Mouse (Mus musculus) kidney, embryonic 14.5 days (tissue): ENCODE results near the gene Ccdc125. TPM values are rescaled to one million over a fixed set of nuclear protein-coding genes. Genes with fewer than 3 reads are reported as not detected.
A peak's percentile ranks its signal among the peaks of the same experiment; 100 is the strongest.
"Not testable (repeated sequence)": the region's sequence is repeated elsewhere in the genome, so short reads cannot be mapped to it uniquely, and the experiment has no call there.

Experiments
- ATAC-seq: fragments of 200-750 bp; cut with Nextera tagmentation; 2 replicates; pipeline ENCODE4 v1.8.0; 2017; ENCODE audit warnings: moderate number of reproducible peaks, mild to moderate bottlenecking, moderate TSS enrichment, moderate library complexity; ENCODE audit not compliant: low FRiP score, low TSS enrichment
- H3K27ac ChIP-seq: fragments of 300-500 bp; sonication (generic); 2 replicates; pipeline ENCODE4 v1.5.1; 2014; ENCODE audit warnings: low read depth, mild to moderate bottlenecking, low read length, moderate library complexity, mixed read lengths
- H3K27me3 ChIP-seq: fragments of 300-500 bp; sonication (generic); 2 replicates; pipeline ENCODE4 v1.6.1; 2014; ENCODE audit warnings: mild to moderate bottlenecking, low read length; ENCODE audit not compliant: control insufficient read depth, insufficient read depth
- H3K36me3 ChIP-seq: fragments of 300-500 bp; sonication (generic); 2 replicates; pipeline ENCODE4 v1.6.1; 2014; ENCODE audit warnings: low read length, mixed read lengths; ENCODE audit not compliant: control insufficient read depth, insufficient read depth
- H3K4me1 ChIP-seq: fragments of 300-500 bp; sonication (generic); 2 replicates; pipeline ENCODE4 v1.6.1; 2014; ENCODE audit warnings: low read length, mixed read lengths; ENCODE audit not compliant: control insufficient read depth, insufficient read depth
- H3K4me2 ChIP-seq: fragments of 300-500 bp; sonication (generic); replicated peaks from 2 replicates; pipeline ENCODE4 v1.6.1; 2014; ENCODE audit warnings: low read depth, mild to moderate bottlenecking, low read length
- H3K4me3 ChIP-seq: fragments of 300-500 bp; sonication (generic); 2 replicates; pipeline ENCODE4 v1.5.1; 2014; ENCODE audit warnings: mild to moderate bottlenecking, low read length
- H3K9ac ChIP-seq: fragments of 300-500 bp; sonication (generic); 2 replicates; pipeline ENCODE4 v1.6.1; 2014; ENCODE audit warnings: low read depth, mild to moderate bottlenecking, low read length, moderate library complexity
- H3K9me3 ChIP-seq: fragments of 300-500 bp; sonication (generic); 2 replicates; pipeline ENCODE4 v1.6.1; 2016; ENCODE audit warnings: low read length; ENCODE audit not compliant: control insufficient read depth
- WGBS: fragments of 180-500 bp; shearing (Covaris S2); extraction: QIAGEN DNeasy Blood & Tissue Kit; methylation state at CpG from one replicate; pipeline ENCODE4 v1.1.7; 2014; 5-methylcytosine and 5-hydroxymethylcytosine counted together
- polyA plus RNA-seq: library from polyadenylated mRNA; unstranded; fragments of >200 nt; fragmentation: Nextera tagmentation; extraction: Ambion mirVana; gene quantifications from 2 replicates; pipeline ENCODE4 v1.2.1, GENCODE M21; 2014

The Ccdc125 gene
- polyA plus RNA-seq, 1 experiment from 2014 or later = 6.8 TPM

DNA sequence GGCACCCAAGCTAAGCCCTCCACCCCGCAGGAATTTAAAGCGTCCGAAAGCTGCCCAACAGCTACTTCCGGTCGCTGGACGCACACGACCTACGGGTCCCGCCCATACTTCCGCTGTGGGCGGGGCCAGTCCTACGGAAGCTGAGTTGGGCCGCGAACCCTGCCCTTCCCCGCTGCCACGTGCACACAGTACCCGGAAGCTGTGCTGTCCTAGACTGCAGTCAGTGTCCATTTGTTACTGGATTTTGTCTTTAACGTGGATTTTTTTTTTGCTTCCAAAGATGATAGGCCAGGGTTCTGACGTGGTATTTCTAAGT lies 61.3 kb downstream of the Ccdc125 start, which contains the start of gene Cdk7:
Cdk7 (minus strand) TSS at position 79 of the 316 bp plus-strand sequence.
- Histone ChIP-seq H3K4me2 (peak within 1 kb of the TSS; percentile 67), H3K27me3 (no peaks in the 10 kb centered on the region), H3K9me3 (no peaks in the 10 kb centered on the region), H3K9ac (peak within 1 kb of the TSS; percentile 95), H3K4me3 (peak within 1 kb of the TSS; percentile 83), H3K36me3 (peaks cover 20% of the 10 kb centered on the region), H3K4me1 (peaks cover 8% of the 10 kb centered on the region), H3K27ac (peak within 1 kb of the TSS; percentile 97)
- peak; percentile 98 for ATAC-seq
- 0% methylated on average over 19 of the region's 19 CpGs for WGBS

DNA sequence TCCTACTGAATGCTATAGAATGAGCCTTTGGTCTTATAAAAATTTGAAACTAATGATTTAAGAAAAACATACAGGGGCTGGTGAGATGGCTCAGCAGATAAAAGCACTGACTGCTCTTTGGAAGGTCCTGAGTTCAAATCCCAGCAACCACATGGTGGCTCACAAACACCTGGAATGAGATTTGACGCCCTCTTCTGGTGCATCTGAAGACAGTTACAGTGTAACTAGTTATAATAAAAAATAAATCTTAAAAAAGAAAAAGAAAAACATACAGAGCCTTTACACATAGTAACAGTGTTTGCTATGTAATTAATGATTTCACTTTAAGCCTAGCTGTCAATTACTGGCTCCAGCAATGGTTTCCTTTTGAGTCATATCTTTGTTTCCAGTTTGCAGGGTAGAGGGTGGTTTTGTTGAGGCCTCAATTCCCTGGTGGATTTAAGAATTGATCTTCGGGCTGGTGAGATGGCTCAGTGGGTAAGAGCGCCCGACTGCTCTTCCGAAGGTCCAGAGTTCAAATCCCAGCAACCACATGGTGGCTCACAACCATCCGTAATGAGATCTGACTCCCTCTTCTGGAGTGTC lies 62.0 kb downstream of the Ccdc125 start:
- Histone ChIP-seq H3K4me2 (peak overlapping the region; percentile 46; the same call in 1 of the 2 replicates), H3K4me3 (peak overlapping the region; percentile 83; the same call in 1 of the 2 replicates), H3K36me3 (peaks cover 20% of the 10 kb centered on the region)
- not testable (repeated sequence) for H3K27me3 ChIP-seq, H3K9me3 ChIP-seq, ATAC-seq, H3K4me1 ChIP-seq, H3K27ac ChIP-seq, H3K9ac ChIP-seq
- 95% methylated on average over 5 of the region's 6 CpGs for WGBS

DNA sequence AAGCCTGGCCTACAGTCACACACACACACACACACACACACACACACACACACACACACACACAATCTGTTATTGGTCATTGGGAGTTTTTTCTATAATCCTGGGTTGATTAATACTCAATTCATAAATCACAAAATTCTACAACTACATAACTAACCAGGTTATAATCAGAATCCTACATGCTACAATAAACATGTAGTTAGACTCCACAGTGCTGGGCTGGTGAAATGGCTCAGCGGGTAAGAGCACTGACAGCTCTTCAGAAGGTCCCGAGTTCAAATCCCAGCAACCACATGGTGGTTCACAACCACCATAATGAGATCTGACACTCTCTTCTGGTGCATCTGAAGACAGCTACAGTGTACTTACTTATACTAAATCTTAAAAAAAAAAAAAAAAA lies 63.2 kb downstream of the Ccdc125 start:
- H3K4me3 ChIP-seq = no peak overlapping the region
- no peaks in the 10 kb centered on the region for H3K9me3 ChIP-seq
- H3K4me1 ChIP-seq = peaks cover 8% of the 10 kb centered on the region
- H3K27ac ChIP-seq = no peak overlapping the region
- WGBS = 96% methylated on average over 2 of the region's 2 CpGs
- no peaks in the 10 kb centered on the region for H3K27me3 ChIP-seq
- no peak for ATAC-seq
- H3K36me3 ChIP-seq = peaks cover 23% of the 10 kb centered on the region
- no peak overlapping the region for H3K4me2 ChIP-seq
- H3K9ac ChIP-seq = no peak overlapping the region

- H3K4me2 ChIP-seq = no peak overlapping the region; the same call in 1 of the 2 replicates
- H3K4me3 ChIP-seq = no peak overlapping the region
- H3K9ac ChIP-seq = no peak overlapping the region
- WGBS = 86% methylated on average over 5 of the region's 5 CpGs
- no peaks in the 10 kb centered on the region for H3K9me3 ChIP-seq
- ATAC-seq = no peak
- peaks cover 5% of the 10 kb centered on the region; the same call in 1 of the 2 replicates for H3K36me3 ChIP-seq
- no peaks in the 10 kb centered on the region for H3K27me3 ChIP-seq
- H3K27ac ChIP-seq = no peak overlapping the region
- H3K4me1 ChIP-seq = peaks cover 3% of the 10 kb centered on the region; the same call in 1 of the 2 replicates
These were observed 73.3 kb downstream of the Ccdc125 start for GRCm38 (mm10) chr13:100742831-100743230.

DNA sequence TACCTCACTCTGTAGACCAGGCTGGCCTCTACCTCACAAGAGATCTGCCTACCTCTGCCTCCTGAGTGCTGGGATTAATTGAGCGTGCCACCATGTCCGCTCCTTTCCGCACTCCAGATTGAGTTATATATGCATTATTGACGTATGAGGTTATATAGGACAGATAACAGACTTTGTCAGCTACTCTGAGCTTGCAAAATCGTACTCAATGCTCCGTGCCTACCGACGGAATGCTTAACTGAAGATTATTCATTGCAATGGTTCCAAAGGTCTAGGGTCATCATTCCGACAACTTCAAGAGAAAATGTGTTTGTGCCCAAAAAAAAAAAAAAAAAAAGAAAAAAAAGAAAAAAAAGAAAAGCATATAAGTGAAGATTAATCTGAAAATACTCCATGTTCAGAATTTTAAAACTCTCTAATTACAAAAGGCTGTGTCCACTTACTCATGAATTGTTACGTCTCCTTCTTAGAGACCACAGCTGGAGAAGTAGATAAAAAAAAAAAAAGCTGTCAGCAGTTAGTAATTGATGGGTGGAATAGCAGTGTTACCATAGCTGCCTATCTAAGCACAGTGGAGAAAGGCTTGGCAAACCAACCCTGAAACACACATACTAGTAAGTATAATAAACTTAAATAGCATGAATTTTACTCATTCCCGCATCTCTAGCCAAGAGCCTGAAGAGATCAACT lies 74.0 kb downstream of the Ccdc125 start:
- 60% methylated on average over 11 of the region's 11 CpGs for WGBS
- peak overlapping the region; percentile 62 for H3K4me2 ChIP-seq
- no peaks in the 10 kb centered on the region for H3K27me3 ChIP-seq
- peak overlapping the region; percentile 87 for H3K9ac ChIP-seq
- H3K27ac ChIP-seq = peak overlapping the region; percentile 98
- ATAC-seq = peak; percentile 39
- 0 out of 2 replicates have a peak, but pooled peaks cover 2% of the 10 kb centered on the region for H3K36me3 ChIP-seq
- no peaks in the 10 kb centered on the region for H3K9me3 ChIP-seq
- H3K4me3 ChIP-seq = peak overlapping the region; percentile 84
- H3K4me1 ChIP-seq = peaks cover 3% of the 10 kb centered on the region; the same call in 1 of the 2 replicates

DNA sequence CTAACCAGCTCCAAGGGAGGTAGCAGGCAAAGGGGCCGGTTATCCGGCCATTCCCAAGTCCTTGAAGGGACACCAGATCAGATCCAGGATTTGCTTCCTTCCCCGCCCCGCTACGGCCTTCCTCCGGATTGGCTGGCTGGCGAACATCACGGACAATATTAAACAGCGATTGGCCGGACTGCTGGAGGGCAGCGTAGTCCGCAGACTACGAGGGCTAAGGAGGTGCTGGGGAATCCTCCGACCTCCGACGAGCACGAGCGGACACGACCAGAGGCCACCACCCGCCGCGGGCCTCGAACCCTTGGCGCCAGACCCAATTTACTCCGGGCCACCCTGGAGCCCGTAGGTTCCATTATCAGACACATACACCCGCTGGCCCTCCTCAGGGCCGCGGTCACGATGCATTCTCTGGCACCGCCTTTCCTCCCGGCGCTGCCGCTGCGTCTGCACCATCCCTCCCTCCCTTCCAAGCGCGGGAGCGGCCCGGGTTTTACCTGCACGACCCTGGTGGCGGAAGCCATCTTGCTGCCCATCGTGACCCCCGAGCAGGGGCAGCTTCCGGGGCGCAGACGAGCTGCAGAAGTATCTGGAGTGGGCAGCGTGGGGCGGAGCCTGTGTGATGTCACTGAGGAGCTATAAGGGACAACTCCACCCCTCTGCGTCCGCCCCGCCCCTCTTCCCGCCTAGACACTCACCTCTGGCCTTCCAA lies 74.7 kb downstream of the Ccdc125 start, which contains the start of gene Mrps36:
Mrps36 (minus strand) TSS at position 624 of the 709 bp plus-strand sequence.
- Histone ChIP-seq H3K9me3 (no peaks in the 10 kb centered on the region), H3K27me3 (no peaks in the 10 kb centered on the region), H3K36me3 (0 out of 2 replicates have a peak, but pooled peaks cover 2% of the 10 kb centered on the region), H3K4me1 (peaks cover 3% of the 10 kb centered on the region; the same call in 1 of the 2 replicates), H3K27ac (peak within 1 kb of the TSS; percentile 98), H3K9ac (peak within 1 kb of the TSS; percentile 87), H3K4me2 (peak within 1 kb of the TSS; percentile 62), H3K4me3 (peak within 1 kb of the TSS; percentile 84)
- peak; percentile 96 for ATAC-seq
- under 1% methylated on average over 51 of the region's 52 CpGs for WGBS

DNA sequence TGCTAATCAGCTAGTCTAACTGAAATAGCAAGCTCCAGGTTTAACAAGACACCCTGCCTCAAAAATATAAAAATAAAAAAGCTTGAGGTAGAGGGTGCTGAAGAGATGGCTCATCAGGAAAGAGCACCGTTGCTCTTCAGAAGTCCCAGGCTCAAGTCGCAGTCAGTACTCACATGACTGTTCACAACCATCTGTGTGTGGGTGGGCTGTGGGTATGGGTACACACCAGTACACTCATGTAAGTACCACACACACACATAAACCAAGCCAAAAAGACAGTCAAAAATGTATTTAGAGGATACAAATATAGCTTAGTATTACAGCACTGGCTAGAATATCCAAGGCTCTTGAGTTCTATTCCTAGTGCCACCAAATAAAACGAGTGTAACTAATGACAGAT lies 76.6 kb downstream of the Ccdc125 start:
- 85% methylated on average over 3 of the region's 3 CpGs for WGBS
- Histone ChIP-seq H3K4me3 (no peak overlapping the region), H3K4me2 (no peak overlapping the region), H3K27ac (no peak overlapping the region), H3K9me3 (no peaks in the 10 kb centered on the region), H3K4me1 (peaks cover 3% of the 10 kb centered on the region; the same call in 1 of the 2 replicates), H3K9ac (no peak overlapping the region), H3K36me3 (no peaks in the 10 kb centered on the region), H3K27me3 (no peaks in the 10 kb centered on the region)
- ATAC-seq = no peak
